Mouse (Mus musculus): ENCODE data around the gene Ubtd1. TPM values are rescaled to one million over a fixed set of nuclear protein-coding genes. Genes with fewer than 3 reads are reported as not detected.

The Ubtd1 gene
- polyA plus RNA-seq, 1 experiment from 2014 or later = 13.4 TPM

DNA sequence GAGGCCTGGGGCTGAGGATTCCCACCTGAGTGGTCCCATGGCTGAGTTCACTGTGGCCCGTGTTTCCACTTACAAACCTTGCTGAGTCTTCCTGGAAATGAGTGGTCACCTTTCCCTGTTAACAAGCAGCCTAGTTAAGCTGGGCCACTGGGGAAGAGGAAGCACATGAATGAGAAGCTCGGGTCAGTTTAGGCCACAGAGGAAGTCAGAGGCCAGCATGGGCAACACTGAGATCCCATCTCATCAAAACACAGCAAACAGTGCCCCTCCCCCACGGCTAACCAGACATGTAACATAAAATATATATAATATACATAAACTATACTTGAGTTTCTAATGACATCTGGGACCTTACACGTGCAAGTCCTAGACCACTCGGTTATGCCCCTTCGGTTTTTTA is 8.2 kb downstream of the Ubtd1 start:
- no peak overlapping the region for H3K27ac ChIP-seq (ENCODE audit: low read length)
- no peaks in the 10 kb centered on the region for H3K9me3 ChIP-seq (replicated peaks; ENCODE audit: control insufficient read depth, low read length)
- no peaks in the 10 kb centered on the region for H3K36me3 ChIP-seq (ENCODE audit: control insufficient read depth, insufficient read depth, low read length)
- H3K4me1 ChIP-seq (ENCODE audit: control insufficient read depth, insufficient read depth, low read length) = peaks cover 17% of the 10 kb centered on the region
- WGBS = 78% methylated on average over 6 of the region's 6 CpGs
- H3K9ac ChIP-seq (ENCODE audit: low read length) = no peak overlapping the region
- no peak overlapping the region for H3K4me2 ChIP-seq (ENCODE audit: low read depth, low read length)
- ATAC-seq (ENCODE audit: insufficient read depth, low FRiP score) = no peak
- H3K27me3 ChIP-seq (ENCODE audit: control insufficient read depth, insufficient read depth, low read length) = no peaks in the 10 kb centered on the region
- H3K4me3 ChIP-seq (replicated peaks; ENCODE audit: low read length) = no peak overlapping the region

DNA sequence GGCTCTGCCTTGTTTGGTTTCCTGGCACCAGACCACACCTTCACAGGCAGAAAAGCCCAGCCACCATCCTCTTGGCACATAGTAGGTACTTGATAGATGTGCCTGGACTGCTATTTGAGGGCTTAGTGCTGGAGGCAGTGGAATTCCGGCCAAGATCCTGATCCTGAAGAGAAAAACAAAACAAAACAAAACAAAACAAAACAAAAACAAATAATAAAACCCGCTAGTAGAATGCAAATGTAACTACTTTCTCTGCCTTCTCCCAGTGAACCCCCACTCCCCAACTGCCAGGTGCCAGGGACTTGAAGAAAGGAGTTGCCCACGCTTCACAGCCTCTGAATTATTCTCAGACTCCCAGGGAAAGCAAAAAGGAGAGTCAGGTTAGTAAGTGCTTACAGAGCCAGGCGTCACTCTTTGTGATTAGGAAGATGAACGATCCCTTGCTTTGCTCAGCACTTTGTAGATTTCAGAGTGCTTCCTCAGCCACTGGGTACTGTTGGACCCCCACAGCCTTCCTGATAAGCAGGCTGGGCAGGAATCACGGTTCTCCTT is 10.4 kb downstream of the Ubtd1 start:
- no peak overlapping the region for H3K9ac ChIP-seq (ENCODE audit: low read length)
- no peaks in the 10 kb centered on the region for H3K9me3 ChIP-seq (replicated peaks; ENCODE audit: control insufficient read depth, low read length)
- 53% methylated on average over 6 of the region's 6 CpGs for WGBS
- H3K4me2 ChIP-seq (ENCODE audit: low read depth, low read length) = no peak overlapping the region
- no peaks in the 10 kb centered on the region for H3K36me3 ChIP-seq (ENCODE audit: control insufficient read depth, insufficient read depth, low read length)
- no peak overlapping the region for H3K4me3 ChIP-seq (replicated peaks; ENCODE audit: low read length)
- no peak overlapping the region for H3K27ac ChIP-seq (ENCODE audit: low read length)
- no peaks in the 10 kb centered on the region for H3K27me3 ChIP-seq (ENCODE audit: control insufficient read depth, insufficient read depth, low read length)
- no peak for ATAC-seq (ENCODE audit: insufficient read depth, low FRiP score)
- H3K4me1 ChIP-seq (ENCODE audit: control insufficient read depth, insufficient read depth, low read length) = peaks cover 17% of the 10 kb centered on the region

GRCm38 (mm10) chr19:41992971-41993370 is 11.4 kb downstream of the Ubtd1 start:
- Histone ChIP-seq H3K27ac (ENCODE audit: low read length) (no peak overlapping the region), H3K9ac (ENCODE audit: low read length) (no peak overlapping the region), H3K9me3 (replicated peaks; ENCODE audit: control insufficient read depth, low read length) (no peaks in the 10 kb centered on the region), H3K27me3 (ENCODE audit: control insufficient read depth, insufficient read depth, low read length) (no peaks in the 10 kb centered on the region), H3K4me1 (ENCODE audit: control insufficient read depth, insufficient read depth, low read length) (peaks cover 17% of the 10 kb centered on the region), H3K36me3 (ENCODE audit: control insufficient read depth, insufficient read depth, low read length) (no peaks in the 10 kb centered on the region), H3K4me3 (replicated peaks; ENCODE audit: low read length) (no peak overlapping the region), H3K4me2 (ENCODE audit: low read depth, low read length) (no peak overlapping the region)
- 56% methylated on average over 2 of the region's 2 CpGs for WGBS
- ATAC-seq (ENCODE audit: insufficient read depth, low FRiP score) = no peak

- Histone ChIP-seq H3K4me2 (ENCODE audit: low read depth, low read length) (no peak overlapping the region), H3K9me3 (replicated peaks; ENCODE audit: control insufficient read depth, low read length) (no peaks in the 10 kb centered on the region), H3K4me3 (replicated peaks; ENCODE audit: low read length) (no peak overlapping the region), H3K27me3 (ENCODE audit: control insufficient read depth, insufficient read depth, low read length) (no peaks in the 10 kb centered on the region), H3K4me1 (ENCODE audit: control insufficient read depth, insufficient read depth, low read length) (peaks cover 17% of the 10 kb centered on the region), H3K9ac (ENCODE audit: low read length) (no peak overlapping the region), H3K27ac (ENCODE audit: low read length) (peak overlapping the region; percentile 35; the same call in 1 of the 2 replicates), H3K36me3 (ENCODE audit: control insufficient read depth, insufficient read depth, low read length) (no peaks in the 10 kb centered on the region)
- WGBS = 33% methylated on average over 6 of the region's 6 CpGs
- ATAC-seq (ENCODE audit: insufficient read depth, low FRiP score) = no peak
Observed at GRCm38 (mm10) chr19:41993484-41993883, 11.9 kb downstream of the Ubtd1 start.

DNA sequence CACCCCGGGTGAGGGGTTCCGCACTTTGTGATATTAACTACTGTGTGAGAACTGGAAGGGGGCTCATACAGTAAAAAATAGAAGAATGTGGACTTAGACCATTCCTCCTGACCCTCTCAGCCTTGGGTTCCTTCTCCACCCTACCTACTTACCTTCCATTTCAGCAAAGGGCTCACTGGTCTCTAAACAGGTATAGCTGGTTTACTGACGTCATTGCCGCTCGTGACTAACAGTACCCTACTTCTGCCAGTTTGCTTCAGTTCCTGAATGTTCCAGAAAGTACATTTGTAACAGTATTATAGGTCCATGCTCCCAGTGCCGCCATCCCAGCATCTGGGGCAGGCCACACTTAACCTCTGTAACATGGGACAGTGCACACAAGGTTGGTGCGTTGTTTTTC is 12.5 kb downstream of the Ubtd1 start:
- peaks cover 21% of the 10 kb centered on the region for H3K4me1 ChIP-seq (ENCODE audit: control insufficient read depth, insufficient read depth, low read length)
- 89% methylated on average over 7 of the region's 7 CpGs for WGBS

GRCm38 (mm10) chr19:41995483-41995882 is 13.9 kb downstream of the Ubtd1 start:
- peaks cover 30% of the 10 kb centered on the region for H3K4me1 ChIP-seq (ENCODE audit: control insufficient read depth, insufficient read depth, low read length)
- no peak overlapping the region for H3K9ac ChIP-seq (ENCODE audit: low read length)
- 52% methylated on average over 1 of the region's 1 CpGs for WGBS

More for the DNA sequence above, 12.5 kb downstream of the Ubtd1 start:
- Histone ChIP-seq H3K36me3 (ENCODE audit: control insufficient read depth, insufficient read depth, low read length) (no peaks in the 10 kb centered on the region), H3K27me3 (ENCODE audit: control insufficient read depth, insufficient read depth, low read length) (no peaks in the 10 kb centered on the region), H3K9me3 (replicated peaks; ENCODE audit: control insufficient read depth, low read length) (no peaks in the 10 kb centered on the region), H3K27ac (ENCODE audit: low read length) (peak overlapping the region; percentile 35; the same call in 1 of the 2 replicates), H3K4me3 (replicated peaks; ENCODE audit: low read length) (no peak overlapping the region), H3K9ac (ENCODE audit: low read length) (no peak overlapping the region), H3K4me2 (ENCODE audit: low read depth, low read length) (no peak overlapping the region)
- no peak for ATAC-seq (ENCODE audit: insufficient read depth, low FRiP score)

GRCm38 (mm10) chr19:41997090-41997489 is 15.5 kb downstream of the Ubtd1 start:
- Histone ChIP-seq H3K4me3 (replicated peaks; ENCODE audit: low read length) (no peak overlapping the region), H3K4me2 (ENCODE audit: low read depth, low read length) (no peak overlapping the region), H3K9me3 (replicated peaks; ENCODE audit: control insufficient read depth, low read length) (no peaks in the 10 kb centered on the region), H3K27me3 (ENCODE audit: control insufficient read depth, insufficient read depth, low read length) (no peaks in the 10 kb centered on the region), H3K9ac (ENCODE audit: low read length) (no peak overlapping the region), H3K27ac (ENCODE audit: low read length) (no peak overlapping the region), H3K4me1 (ENCODE audit: control insufficient read depth, insufficient read depth, low read length) (peaks cover 39% of the 10 kb centered on the region), H3K36me3 (ENCODE audit: control insufficient read depth, insufficient read depth, low read length) (no peaks in the 10 kb centered on the region)
- WGBS = 83% methylated on average over 10 of the region's 10 CpGs
- ATAC-seq (ENCODE audit: insufficient read depth, low FRiP score) = no peak

More at GRCm38 (mm10) chr19:41995483-41995882, 13.9 kb downstream of the Ubtd1 start:
- H3K9me3 ChIP-seq (replicated peaks; ENCODE audit: control insufficient read depth, low read length) = no peaks in the 10 kb centered on the region
- H3K27ac ChIP-seq (ENCODE audit: low read length) = no peak overlapping the region
- no peak for ATAC-seq (ENCODE audit: insufficient read depth, low FRiP score)
- H3K4me2 ChIP-seq (ENCODE audit: low read depth, low read length) = no peak overlapping the region
- H3K36me3 ChIP-seq (ENCODE audit: control insufficient read depth, insufficient read depth, low read length) = no peaks in the 10 kb centered on the region
- H3K4me3 ChIP-seq (replicated peaks; ENCODE audit: low read length) = no peak overlapping the region
- H3K27me3 ChIP-seq (ENCODE audit: control insufficient read depth, insufficient read depth, low read length) = no peaks in the 10 kb centered on the region

GRCm38 (mm10) chr19:41998770-41999548 is 17.4 kb downstream of the Ubtd1 start:
- ATAC-seq (ENCODE audit: insufficient read depth, low FRiP score) = no peak
- 86% methylated on average over 9 of the region's 9 CpGs for WGBS
- Histone ChIP-seq H3K9ac (ENCODE audit: low read length) (no peak overlapping the region), H3K27me3 (ENCODE audit: control insufficient read depth, insufficient read depth, low read length) (no peaks in the 10 kb centered on the region), H3K27ac (ENCODE audit: low read length) (no peak overlapping the region; the same call in 1 of the 2 replicates), H3K4me3 (replicated peaks; ENCODE audit: low read length) (no peak overlapping the region), H3K9me3 (replicated peaks; ENCODE audit: control insufficient read depth, low read length) (no peaks in the 10 kb centered on the region), H3K36me3 (ENCODE audit: control insufficient read depth, insufficient read depth, low read length) (no peaks in the 10 kb centered on the region), H3K4me2 (ENCODE audit: low read depth, low read length) (no peak overlapping the region), H3K4me1 (ENCODE audit: control insufficient read depth, insufficient read depth, low read length) (peaks cover 28% of the 10 kb centered on the region)

- Histone ChIP-seq H3K4me1 (ENCODE audit: control insufficient read depth, insufficient read depth, low read length) (peaks cover 24% of the 10 kb centered on the region), H3K9ac (ENCODE audit: low read length) (no peak overlapping the region), H3K27me3 (ENCODE audit: control insufficient read depth, insufficient read depth, low read length) (no peaks in the 10 kb centered on the region), H3K4me3 (replicated peaks; ENCODE audit: low read length) (no peak overlapping the region), H3K9me3 (replicated peaks; ENCODE audit: control insufficient read depth, low read length) (no peaks in the 10 kb centered on the region), H3K27ac (ENCODE audit: low read length) (peak overlapping the region; percentile 80), H3K4me2 (ENCODE audit: low read depth, low read length) (no peak overlapping the region), H3K36me3 (ENCODE audit: control insufficient read depth, insufficient read depth, low read length) (no peaks in the 10 kb centered on the region)
- no peak for ATAC-seq (ENCODE audit: insufficient read depth, low FRiP score)
- WGBS = 85% methylated on average over 4 of the region's 4 CpGs
Observed at GRCm38 (mm10) chr19:41999688-42000283, 18.2 kb downstream of the Ubtd1 start.
